Comparison of ENCODE assay signal across 20 mouse cellular contexts in genomic region chr2:45158785-45159184, GRCm38 (mm10). TPM values are rescaled to one million over a fixed set of nuclear protein-coding genes. Genes with fewer than 3 reads are reported as not detected.
DNase-seq lines count a peak whose midpoint lies in the region; ATAC-seq and TF ChIP-seq lines count a peak whose summit lies in the region.
"Had no signal": no experiment of that assay in that cellular context is flagged by ENCODE, and none has a peak within 500 bp of the region (broad histone marks: within the 10 kb centered on the region; RNA-seq: fewer than 3 reads in every experiment).

No protein-coding gene starts in this region.

- 72% methylated on average over 5 of the region's 5 CpGs for WGBS in forebrain, embryonic 11.5 days
- 23% methylated on average over 5 of the region's 5 CpGs for WGBS in forebrain, embryonic 14.5 days
- WGBS in hindbrain, postnatal 0 days: 74% methylated on average over 5 of the region's 5 CpGs
- 51% methylated on average over 5 of the region's 5 CpGs for WGBS in midbrain, embryonic 16.5 days

- H3K27me3 ChIP-seq in forebrain, embryonic 11.5 days (ENCODE audit: control insufficient read depth, insufficient read depth, low read length): no peaks in the 10 kb centered on the region
- no peaks in the 10 kb centered on the region for H3K27me3 ChIP-seq in forebrain, embryonic 14.5 days (replicated peaks; ENCODE audit: control insufficient read depth, insufficient read depth, low read length)
- H3K27me3 ChIP-seq in hindbrain, postnatal 0 days (ENCODE audit: insufficient read depth, low read length): no peaks in the 10 kb centered on the region
- no peaks in the 10 kb centered on the region for H3K27me3 ChIP-seq in midbrain, embryonic 16.5 days (ENCODE audit: control insufficient read depth, insufficient read depth, low read depth, low read length)
- H3K27me3 ChIP-seq: embryonic facial prominence, embryonic 13.5 days had no signal

- H3K4me1 ChIP-seq in forebrain, embryonic 11.5 days (replicated peaks; ENCODE audit: control insufficient read depth, insufficient read depth, low read length): 0 out of 2 replicates have a peak, but pooled peaks cover 5% of the 10 kb centered on the region
- H3K4me1 ChIP-seq in forebrain, embryonic 14.5 days (ENCODE audit: control insufficient read depth, insufficient read depth, low read length): no peaks in the 10 kb centered on the region
- no peaks in the 10 kb centered on the region for H3K4me1 ChIP-seq in hindbrain, postnatal 0 days (ENCODE audit: insufficient read depth, low read length)
- H3K4me1 ChIP-seq in midbrain, embryonic 16.5 days (ENCODE audit: control insufficient read depth, insufficient read depth, low read length): peaks cover 5% of the 10 kb centered on the region; the same call in 1 of the 2 replicates
- H3K4me1 ChIP-seq: embryonic facial prominence, embryonic 13.5 days had no signal

- TF ChIP-seq CTCF in hindbrain, postnatal 0 days (IDR thresholded peaks at IDR 0.05; ENCODE audit: low read depth): no peak

- 0 out of 2 replicates have a peak overlapping the region, but pooled peaks have one; percentile 26 for H3K27ac ChIP-seq in forebrain, embryonic 11.5 days (ENCODE audit: low read depth, low read length)
- peak overlapping the region; percentile 44; the same call in 1 of the 2 replicates for H3K27ac ChIP-seq in forebrain, embryonic 14.5 days (ENCODE audit: low read depth, low read length)
- no peak overlapping the region for H3K27ac ChIP-seq in hindbrain, postnatal 0 days
- H3K27ac ChIP-seq in midbrain, embryonic 16.5 days (ENCODE audit: low read length): no peak overlapping the region
- H3K27ac ChIP-seq: embryonic facial prominence, embryonic 13.5 days; heart, embryonic 10.5 days; left cerebral cortex, adult 2 months had no signal

- peak overlapping the region; percentile 37; the same call in 1 of the 2 replicates for H3K4me2 ChIP-seq in forebrain, embryonic 11.5 days (ENCODE audit: low read depth, low read length, severe bottlenecking)
- H3K4me2 ChIP-seq in forebrain, embryonic 14.5 days (ENCODE audit: low read length): peak overlapping the region; percentile 41
- H3K4me2 ChIP-seq in hindbrain, postnatal 0 days (ENCODE audit: low read depth, low read length): peak overlapping the region; percentile 54
- H3K4me2 ChIP-seq in midbrain, embryonic 16.5 days (ENCODE audit: low read length): peak overlapping the region; percentile 51

- H3K9me3 ChIP-seq in forebrain, embryonic 11.5 days (ENCODE audit: control insufficient read depth, low read length): no peaks in the 10 kb centered on the region
- H3K9me3 ChIP-seq in forebrain, embryonic 14.5 days (replicated peaks; ENCODE audit: control insufficient read depth, low read length): no peaks in the 10 kb centered on the region
- H3K9me3 ChIP-seq in hindbrain, postnatal 0 days (ENCODE audit: low read length): no peaks in the 10 kb centered on the region
- H3K9me3 ChIP-seq in midbrain, embryonic 16.5 days (replicated peaks; ENCODE audit: control insufficient read depth, low read length, poor library complexity, severe bottlenecking): no peaks in the 10 kb centered on the region
- H3K9me3 ChIP-seq: embryonic facial prominence, embryonic 13.5 days; heart, embryonic 10.5 days had no signal

- no peak for DNase-seq in forebrain, embryonic 11.5 days (ENCODE audit: low spot score)
- no peak for DNase-seq in forebrain, embryonic 14.5 days (ENCODE audit: low spot score)
- no peak for DNase-seq in hindbrain, postnatal 0 days (ENCODE audit: low spot score)
- DNase-seq in lung, postnatal 4 days: no peak
- DNase-seq in kidney, adult 9 months: no peak
- DNase-seq in retina, embryonic 14.5 days (ENCODE audit: low spot score): no peak
- DNase-seq: adrenal gland, adult 2 months; cerebellum, adult 9-10 months; heart, postnatal 10 days; kidney, adult 18-20 months; kidney, postnatal 14 days; left cerebral cortex, postnatal 4 days; liver; right cerebral cortex, adult 18-20 months; thymus, postnatal 36 days had no signal

- peak; percentile 25 for ATAC-seq in forebrain, embryonic 11.5 days (replicated peaks; ENCODE audit: low FRiP score)
- peak; percentile 70 for ATAC-seq in forebrain, embryonic 14.5 days
- ATAC-seq in hindbrain, postnatal 0 days: no peak
- 0 out of 2 replicates have a peak, but pooled peaks have one; percentile 25 for ATAC-seq in midbrain, embryonic 16.5 days
- ATAC-seq: lung, postnatal 0 days had no signal

- no peaks in the 10 kb centered on the region for H3K36me3 ChIP-seq in forebrain, embryonic 11.5 days (ENCODE audit: control insufficient read depth, insufficient read depth, low read length)
- no peaks in the 10 kb centered on the region for H3K36me3 ChIP-seq in forebrain, embryonic 14.5 days (ENCODE audit: control insufficient read depth, insufficient read depth, low read length)
- no peaks in the 10 kb centered on the region for H3K36me3 ChIP-seq in hindbrain, postnatal 0 days (ENCODE audit: insufficient read depth, low read length)
- no peaks in the 10 kb centered on the region for H3K36me3 ChIP-seq in midbrain, embryonic 16.5 days (ENCODE audit: control insufficient read depth, insufficient read depth, low read length)
- H3K36me3 ChIP-seq: embryonic facial prominence, embryonic 13.5 days; heart, embryonic 10.5 days had no signal

- H3K4me3 ChIP-seq in forebrain, embryonic 11.5 days (ENCODE audit: low read depth, low read length): no peak overlapping the region
- H3K4me3 ChIP-seq in forebrain, embryonic 14.5 days (ENCODE audit: low read depth, low read length): no peak overlapping the region
- H3K4me3 ChIP-seq in hindbrain, postnatal 0 days (ENCODE audit: low read length): no peak overlapping the region
- no peak overlapping the region for H3K4me3 ChIP-seq in midbrain, embryonic 16.5 days (ENCODE audit: low read depth, low read length)
- H3K4me3 ChIP-seq: embryonic facial prominence, embryonic 13.5 days; heart, embryonic 10.5 days had no signal

- no peak overlapping the region for H3K9ac ChIP-seq in forebrain, embryonic 11.5 days (ENCODE audit: low read length)
- no peak overlapping the region for H3K9ac ChIP-seq in forebrain, embryonic 14.5 days (ENCODE audit: low read length)
- no peak overlapping the region for H3K9ac ChIP-seq in hindbrain, postnatal 0 days (replicated peaks; ENCODE audit: low read length)
- no peak overlapping the region for H3K9ac ChIP-seq in midbrain, embryonic 16.5 days (ENCODE audit: low read depth, low read length)
- H3K9ac ChIP-seq: embryonic facial prominence, embryonic 13.5 days had no signal

RNA-seq across cellular contexts. Expression of gene Zeb2, which starts 41.6 kb away (rescaled TPM):
- polyA plus RNA-seq in forebrain, embryonic 11.5 days (2014; fragmentation: Nextera tagmentation; extraction: Ambion mirVana): 45.6 and 50.0 TPM in 2 replicates
- polyA plus RNA-seq in forebrain, embryonic 14.5 days (2014; fragmentation: Nextera tagmentation; extraction: Ambion mirVana): 70.6 and 87.0 TPM in 2 replicates
- total RNA-seq in hindbrain, postnatal 0 days (2014; rRNA removed): 47.7 and 52.0 TPM in 2 replicates
- 21.4 and 21.9 TPM in 2 replicates for polyA plus RNA-seq in hindbrain, postnatal 0 days (2015; fragmentation: Nextera tagmentation; extraction: Ambion mirVana)
- polyA plus RNA-seq in midbrain, embryonic 16.5 days (2015; fragmentation: Nextera tagmentation; extraction: Ambion mirVana): 24.6 and 26.7 TPM in 2 replicates

Comparison
In these comparisons a context has a peak if more than half of its experiments do, and no peak if none do; other contexts are left out.
1. H3K27ac ChIP-seq: peak in forebrain, embryonic 11.5 days (single experiment) and forebrain, embryonic 14.5 days (single experiment); none in hindbrain, postnatal 0 days (single experiment) and midbrain, embryonic 16.5 days (single experiment).
2. Peak in every context shown above with its lines, with median percentiles within 50 percentile points of each other: H3K4me2 ChIP-seq.